Mouse (Mus musculus) lung, embryonic 15.5 days (tissue): Measurements from ENCODE around the gene Ect2. TPM values are rescaled to one million over a fixed set of nuclear protein-coding genes. Genes with fewer than 3 reads are reported as not detected.

ENCODE experiments used
- ATAC-seq: fragments of 200-750 bp; cut with Nextera tagmentation; 2 replicates; pipeline ENCODE4 v1.8.0; 2017; ENCODE audit warnings: moderate number of reproducible peaks, borderline replicate concordance; ENCODE audit not compliant: low FRiP score, low TSS enrichment; ENCODE audit errors: extremely low read depth
- H3K27ac ChIP-seq: fragments of 300-500 bp; sonication (generic); 2 replicates; pipeline ENCODE4 v1.5.1; 2015; ENCODE audit warnings: moderate library complexity, mild to moderate bottlenecking, inconsistent platforms
- H3K27me3 ChIP-seq: fragments of 300-500 bp; sonication (generic); 2 replicates; pipeline ENCODE4 v1.6.1; 2015; ENCODE audit warnings: inconsistent platforms
- H3K36me3 ChIP-seq: fragments of 300-500 bp; sonication (generic); 2 replicates; pipeline ENCODE4 v1.6.1; 2015; ENCODE audit warnings: inconsistent platforms
- H3K4me1 ChIP-seq: fragments of 300-500 bp; sonication (generic); 2 replicates; pipeline ENCODE4 v1.6.1; 2015; ENCODE audit warnings: inconsistent platforms
- H3K4me2 ChIP-seq: fragments of 300-500 bp; sonication (generic); 2 replicates; pipeline ENCODE4 v1.6.1; 2015; ENCODE audit warnings: inconsistent platforms, mild to moderate bottlenecking, moderate library complexity
- H3K4me3 ChIP-seq: fragments of 300-500 bp; sonication (generic); 2 replicates; pipeline ENCODE4 v1.5.1; 2015; ENCODE audit warnings: mild to moderate bottlenecking, inconsistent platforms
- H3K9ac ChIP-seq: fragments of 300-500 bp; sonication (generic); 2 replicates; pipeline ENCODE4 v1.6.1; 2015; ENCODE audit warnings: inconsistent platforms
- H3K9me3 ChIP-seq: fragments of 300-500 bp; sonication (generic); 2 replicates; pipeline ENCODE4 v1.6.1; 2016; ENCODE audit warnings: inconsistent platforms
- WGBS: fragments of 180-500 bp; shearing (Covaris S2); methylation state at CpG from one replicate; pipeline ENCODE4 v1.1.7; 2015; 5-methylcytosine and 5-hydroxymethylcytosine counted together
- polyA plus RNA-seq: library from polyadenylated mRNA; unstranded; fragments of >200 nt; fragmentation: Nextera tagmentation; extraction: Ambion mirVana; gene quantifications from 2 replicates; pipeline ENCODE4 v1.2.1, GENCODE M21; 2015

Gene Ect2
- polyA plus RNA-seq, 1 experiment from 2014 or later: 69.0 TPM

GRCm38 (mm10) chr3:27059529-27060322 lies 94.0 kb downstream of the Ect2 start:
- H3K9ac ChIP-seq: no peak overlapping the region
- H3K27me3 ChIP-seq: no peaks in the 10 kb centered on the region
- H3K4me3 ChIP-seq: no peak overlapping the region
- H3K9me3 ChIP-seq: no peaks in the 10 kb centered on the region
- no peak for ATAC-seq
- 79% methylated on average over 12 of the region's 12 CpGs for WGBS
- H3K4me1 ChIP-seq: no peaks in the 10 kb centered on the region
- no peak overlapping the region for H3K4me2 ChIP-seq
- no peak overlapping the region for H3K27ac ChIP-seq
- H3K36me3 ChIP-seq: no peaks in the 10 kb centered on the region

GRCm38 (mm10) chr3:27055471-27055870 lies 98.2 kb downstream of the Ect2 start:
- H3K36me3 ChIP-seq: no peaks in the 10 kb centered on the region
- H3K27me3 ChIP-seq: no peaks in the 10 kb centered on the region
- no peak overlapping the region for H3K9ac ChIP-seq
- no peaks in the 10 kb centered on the region for H3K4me1 ChIP-seq
- no peaks in the 10 kb centered on the region for H3K9me3 ChIP-seq
- H3K4me3 ChIP-seq: no peak overlapping the region
- H3K4me2 ChIP-seq: no peak overlapping the region
- 82% methylated on average over 3 of the region's 3 CpGs for WGBS
- no peak for ATAC-seq
- no peak overlapping the region for H3K27ac ChIP-seq

- H3K36me3 ChIP-seq: no peaks in the 10 kb centered on the region
- no peak overlapping the region for H3K4me2 ChIP-seq
- no peaks in the 10 kb centered on the region for H3K4me1 ChIP-seq
- no peak overlapping the region for H3K27ac ChIP-seq
- no peak overlapping the region for H3K9ac ChIP-seq
- H3K4me3 ChIP-seq: no peak overlapping the region
- no peaks in the 10 kb centered on the region for H3K27me3 ChIP-seq
- no peak for ATAC-seq
- no peaks in the 10 kb centered on the region for H3K9me3 ChIP-seq
- WGBS: 53% methylated on average over 2 of the region's 2 CpGs
Observed at GRCm38 (mm10) chr3:27054766-27055165, 98.9 kb downstream of the Ect2 start.

Other genes starting within 250 kb of the Ect2 start
- 7.9 and 8.5 TPM in 2 replicates for gene Nceh1, start 29.1 kb upstream of the Ect2 start, polyA plus RNA-seq
- gene Tnfsf10, start 163.2 kb upstream of the Ect2 start, polyA plus RNA-seq: 2.5 and 3.0 TPM in 2 replicates
- not detected in 2 replicates for gene Ghsr, start 217.5 kb upstream of the Ect2 start, polyA plus RNA-seq